ENCODE assay signal across 9 mouse cellular contexts in the genomic region with DNA sequence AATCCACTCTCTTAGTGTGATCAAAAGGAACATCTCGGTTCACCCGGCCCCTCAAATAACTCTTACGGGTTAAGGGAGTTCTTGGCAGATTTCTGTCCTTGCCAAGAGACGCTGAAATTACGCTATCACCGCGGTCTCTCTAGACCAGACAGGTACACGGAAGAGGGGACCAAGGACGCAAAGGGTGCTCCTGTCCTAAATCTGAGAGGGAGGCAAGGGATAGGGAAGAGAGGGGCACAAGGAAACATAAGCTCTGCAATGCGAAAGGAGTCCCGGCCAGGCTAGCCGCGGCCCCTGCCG. TPM values are rescaled to one million over a fixed set of nuclear protein-coding genes. Genes with fewer than 3 reads are reported as not detected.
DNase-seq lines count a peak whose midpoint lies in the region; ATAC-seq and TF ChIP-seq lines count a peak whose summit lies in the region.
"Had no signal": no experiment of that assay in that cellular context is flagged by ENCODE, and none has a peak within 500 bp of the region (broad histone marks: within the 10 kb centered on the region; RNA-seq: fewer than 3 reads in every experiment).

No protein-coding gene starts in this region.

- H3K27ac ChIP-seq in embryonic fibroblast, embryonic 13.5 days (ENCODE audit: insufficient read depth, low read length), result no peak overlapping the region
- H3K27ac ChIP-seq in intestine, postnatal 0 days (ENCODE audit: low read depth, low read length), result no peak overlapping the region
- no peak overlapping the region for H3K27ac ChIP-seq in olfactory bulb, adult 2 months (ENCODE audit: insufficient read depth, low read depth, low read length)

- no peaks in the 10 kb centered on the region; the same call in 1 of the 2 replicates for H3K4me1 ChIP-seq in lung, adult 2 months (ENCODE audit: control insufficient read depth, insufficient read depth, low read length)
- H3K4me1 ChIP-seq in embryonic fibroblast, embryonic 13.5 days (ENCODE audit: control insufficient read depth, insufficient read depth, low read length), result no peaks in the 10 kb centered on the region
- no peaks in the 10 kb centered on the region for H3K4me1 ChIP-seq in intestine, postnatal 0 days (replicated peaks; ENCODE audit: control insufficient read depth, insufficient read depth, low read length)
- H3K4me1 ChIP-seq in olfactory bulb, adult 2 months (ENCODE audit: control insufficient read depth, insufficient read depth, low read length), result peaks cover 17% of the 10 kb centered on the region

- H3K9ac ChIP-seq in intestine, postnatal 0 days (ENCODE audit: low read depth, low read length), result peak overlapping the region; percentile 54

- no peak for TF ChIP-seq CTCF in lung, adult 2 months (IDR thresholded peaks at IDR 0.05; ENCODE audit: insufficient read depth, low read length)
- TF ChIP-seq CTCF in embryonic fibroblast, embryonic 13.5 days (IDR thresholded peaks at IDR 0.05; ENCODE audit: borderline replicate concordance, insufficient read depth, low read length), result no peak
- peak; percentile 57 for TF ChIP-seq CTCF in intestine, postnatal 0 days (IDR thresholded peaks at IDR 0.05; ENCODE audit: low read depth)
- TF ChIP-seq CTCF in olfactory bulb, adult 2 months (IDR thresholded peaks at IDR 0.05; ENCODE audit: insufficient read depth, low read depth, low read length), result no peak

- 0 out of 2 replicates have a peak, but pooled peaks cover 16% of the 10 kb centered on the region for H3K27me3 ChIP-seq in intestine, postnatal 0 days (replicated peaks; ENCODE audit: control insufficient read depth, insufficient read depth, low read length)

- DNase-seq in lung, adult 2 months, result no peak
- DNase-seq in lung, postnatal 14 days, result no peak
- no peak for DNase-seq in left cerebral cortex, adult 8-10 months (ENCODE audit: low spot score in 2 of 2)
- no peak for DNase-seq in gastrocnemius, postnatal 25 days
- DNase-seq in left cerebral cortex, adult 9 months (ENCODE audit: low spot score in 2 of 2), result no peak

- H3K36me3 ChIP-seq in intestine, postnatal 0 days (ENCODE audit: control insufficient read depth, insufficient read depth), result no peaks in the 10 kb centered on the region

- peak overlapping the region; percentile 95 for H3K4me2 ChIP-seq in intestine, postnatal 0 days (replicated peaks; ENCODE audit: low read depth)

- peak overlapping the region; percentile 51 for H3K4me3 ChIP-seq in lung, adult 2 months (replicated peaks; ENCODE audit: extremely low read depth, low read depth, low read length)
- peak overlapping the region; percentile 38 for H3K4me3 ChIP-seq in embryonic fibroblast, embryonic 13.5 days (ENCODE audit: insufficient read depth, low read length)
- H3K4me3 ChIP-seq in intestine, postnatal 0 days (ENCODE audit: low read depth, low read length), result peak overlapping the region; percentile 49
- H3K4me3 ChIP-seq in olfactory bulb, adult 2 months (ENCODE audit: insufficient read depth, low read depth, low read length), result peak overlapping the region; percentile 50

- no peak for TF ChIP-seq POLR2A in lung, adult 2 months (IDR thresholded peaks at IDR 0.05; ENCODE audit: borderline replicate concordance, extremely low read depth, low read depth, low read length)
- no peak for TF ChIP-seq POLR2A in embryonic fibroblast, embryonic 13.5 days (IDR thresholded peaks at IDR 0.05; ENCODE audit: low read depth, low read length)
- no peak for TF ChIP-seq POLR2A in olfactory bulb, adult 2 months (IDR thresholded peaks at IDR 0.05; ENCODE audit: insufficient read depth, low read depth, low read length)

- WGBS in lung, adult 2 months, result 4% methylated on average over 14 of the region's 14 CpGs
- 3% methylated on average over 14 of the region's 14 CpGs for WGBS in intestine, postnatal 0 days
- WGBS in olfactory bulb, adult 2 months, result 4% methylated on average over 14 of the region's 14 CpGs

- no peak for ATAC-seq in intestine, postnatal 0 days

- no peaks in the 10 kb centered on the region for H3K9me3 ChIP-seq in intestine, postnatal 0 days (ENCODE audit: control insufficient read depth)

RNA-seq across cellular contexts. Expression of gene Kcns3, which starts 1.8 kb away (rescaled TPM):
- polyA plus RNA-seq in lung, adult 2 months (2012; rRNA removed), result 8.2 and 10.0 TPM in 2 replicates
- 0.55 and 2.8 TPM in 2 replicates for polyA plus RNA-seq in embryonic fibroblast, embryonic 13.5 days (2011; ENCODE audit: insufficient read length, low read depth, missing spikeins)
- 10.4 and 11.8 TPM in 2 replicates for polyA plus RNA-seq in intestine, postnatal 0 days (2015; fragmentation: Nextera tagmentation; extraction: Ambion mirVana)
- not detected in 2 replicates for polyA plus RNA-seq in olfactory bulb, adult 2 months (2012; ENCODE audit: insufficient read depth, insufficient read length, low replicate concordance, missing spikeins)
- total RNA-seq in left cerebral cortex, adult 8-10 months (2022), result 1 to 10 TPM; 7.5 to 9.1 (median 8.5) TPM
- total RNA-seq in gastrocnemius, postnatal 25 days (2021), result 1 to 10 TPM in 1 of 2 experiments, under 1 TPM in 1; 0.36 to 1.3 TPM

RNA-seq across cellular contexts. Expression of gene Msgn1, which starts 59.7 kb away (rescaled TPM):
- not detected in 2 replicates for polyA plus RNA-seq in lung, adult 2 months (2012; rRNA removed)
- polyA plus RNA-seq in embryonic fibroblast, embryonic 13.5 days (2011; ENCODE audit: insufficient read length, low read depth, missing spikeins), result not detected in 2 replicates
- polyA plus RNA-seq in intestine, postnatal 0 days (2015; fragmentation: Nextera tagmentation; extraction: Ambion mirVana), result not detected in 2 replicates
- not detected in 2 replicates for polyA plus RNA-seq in olfactory bulb, adult 2 months (2012; ENCODE audit: insufficient read depth, insufficient read length, low replicate concordance, missing spikeins)
- total RNA-seq in left cerebral cortex, adult 8-10 months (2022), result not detected
- total RNA-seq in gastrocnemius, postnatal 25 days (2021), result not detected
- total RNA-seq: gastrocnemius, postnatal 10 days had no signal
